Mouse (Mus musculus): ENCODE results near the gene Nmu.
A peak's percentile ranks its signal among the peaks of the same experiment; 100 is the strongest.

Gene Nmu

GRCm38 (mm10) chr5:76308206-76308605 lies 55.4 kb downstream of the Nmu start:
- DNase-seq (ENCODE audit: low spot score): no peak

DNA sequence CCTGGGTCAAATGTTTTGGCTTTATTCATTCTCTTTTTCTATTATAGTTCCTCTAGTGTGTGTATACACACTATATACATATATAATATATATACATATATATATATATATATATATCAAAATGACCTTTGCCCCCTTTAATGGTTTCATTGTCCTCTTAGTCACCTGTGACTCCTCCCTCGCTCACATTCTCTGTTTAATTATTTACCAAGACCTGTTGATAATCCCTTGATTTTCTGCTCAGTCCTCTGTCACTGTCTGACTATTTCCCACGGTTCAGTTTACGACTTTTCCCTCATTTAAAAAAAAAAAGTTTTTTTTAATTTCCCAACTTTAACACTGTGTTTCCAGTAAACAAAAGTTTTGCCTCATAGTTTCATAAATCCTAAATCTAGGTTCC lies 57.3 kb downstream of the Nmu start:
- DNase-seq (ENCODE audit: low spot score): no peak

- DNase-seq (ENCODE audit: low spot score): peak; percentile 50
Measured at GRCm38 (mm10) chr5:76305616-76306015, 58.0 kb downstream of the Nmu start.

DNA sequence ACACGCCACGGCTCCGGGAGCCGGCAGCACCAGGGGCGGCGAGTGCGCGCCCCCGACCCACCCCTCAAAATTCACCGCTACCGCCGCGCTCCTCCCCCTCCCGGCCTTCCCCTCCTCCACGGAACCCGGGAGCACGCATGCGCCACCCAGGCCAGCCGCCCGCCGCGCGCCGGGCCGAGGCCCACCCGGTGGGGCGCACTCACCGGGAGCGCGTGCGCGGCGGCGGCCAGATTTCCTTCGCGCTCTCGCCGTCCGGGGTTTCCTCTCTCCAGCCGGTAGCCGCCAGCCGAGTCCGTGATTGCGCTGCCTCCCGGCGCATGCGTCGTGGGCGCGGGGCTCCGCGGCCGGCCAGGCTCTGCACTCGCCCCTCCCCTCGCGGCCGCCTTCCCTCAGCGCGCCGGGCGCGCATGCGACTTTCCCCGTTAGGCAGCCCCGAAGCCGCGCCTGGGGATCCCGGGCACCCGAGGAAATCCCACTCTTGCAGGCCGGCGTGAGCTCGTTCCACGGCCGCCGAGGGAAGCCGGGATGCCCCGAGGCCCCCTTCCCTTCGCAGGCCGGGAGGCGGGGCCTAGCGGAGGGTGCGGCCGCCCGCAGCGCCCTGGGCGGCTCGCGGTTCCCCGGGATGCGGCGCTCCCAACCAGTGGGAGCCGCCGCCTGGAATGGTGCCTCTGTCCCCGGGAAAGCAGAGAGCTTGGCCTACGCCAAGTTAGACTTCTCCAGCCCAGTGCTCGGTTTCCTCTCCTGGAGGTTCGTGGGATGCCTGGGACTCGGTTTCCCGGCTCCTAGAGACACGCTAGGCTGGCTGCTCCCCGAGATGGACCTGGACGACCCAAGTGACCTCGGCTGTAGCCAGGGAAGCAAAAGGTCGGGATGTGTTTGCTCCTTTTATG lies 58.9 kb downstream of the Nmu start, which contains the start of gene Clock:
TSS of gene Clock (minus strand) at position 341 of the 890 bp plus-strand sequence.
- DNase-seq (ENCODE audit: low spot score): peak; percentile 91

GRCm38 (mm10) chr5:76303745-76304451 lies 59.7 kb downstream of the Nmu start:
- peak; percentile 82 for DNase-seq (ENCODE audit: low spot score)

DNA sequence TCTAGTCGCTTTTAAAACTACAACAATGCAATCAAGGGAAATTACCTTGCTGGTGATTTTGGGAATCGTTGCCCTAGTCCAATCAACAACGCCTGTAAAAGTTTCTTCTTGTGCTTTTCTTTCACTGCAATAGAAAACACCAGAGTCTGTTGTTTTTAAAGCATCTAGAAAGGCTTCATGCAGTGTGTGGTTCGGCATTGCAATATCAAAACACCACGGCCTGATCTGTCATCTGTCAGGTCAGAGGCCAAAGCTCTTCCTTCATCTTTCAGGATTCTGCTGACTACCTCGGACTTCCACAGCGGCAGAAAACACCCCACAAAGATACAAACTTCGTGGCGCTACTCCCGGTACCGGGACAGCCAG lies 60.2 kb downstream of the Nmu start:
- DNase-seq (ENCODE audit: low spot score): no peak

DNA sequence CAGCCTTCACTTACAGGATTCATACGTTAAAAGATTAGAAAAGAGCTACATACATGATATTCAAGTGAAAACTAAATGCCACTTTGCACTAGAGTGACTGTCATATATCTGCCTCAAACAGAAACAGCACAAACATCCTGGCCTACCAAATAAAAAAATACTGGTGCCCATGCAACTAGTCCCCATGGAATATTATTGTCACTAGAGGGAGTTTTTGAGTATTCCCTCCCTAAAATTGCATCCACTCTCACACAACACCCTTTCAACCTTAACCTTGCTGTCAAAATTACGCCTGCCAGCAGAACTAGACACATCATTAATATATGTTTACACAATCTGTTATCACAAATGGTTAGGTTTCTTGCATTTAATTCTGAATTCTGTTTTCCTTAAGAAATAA lies 61.6 kb downstream of the Nmu start:
- DNase-seq (ENCODE audit: low spot score): no peak

DNA sequence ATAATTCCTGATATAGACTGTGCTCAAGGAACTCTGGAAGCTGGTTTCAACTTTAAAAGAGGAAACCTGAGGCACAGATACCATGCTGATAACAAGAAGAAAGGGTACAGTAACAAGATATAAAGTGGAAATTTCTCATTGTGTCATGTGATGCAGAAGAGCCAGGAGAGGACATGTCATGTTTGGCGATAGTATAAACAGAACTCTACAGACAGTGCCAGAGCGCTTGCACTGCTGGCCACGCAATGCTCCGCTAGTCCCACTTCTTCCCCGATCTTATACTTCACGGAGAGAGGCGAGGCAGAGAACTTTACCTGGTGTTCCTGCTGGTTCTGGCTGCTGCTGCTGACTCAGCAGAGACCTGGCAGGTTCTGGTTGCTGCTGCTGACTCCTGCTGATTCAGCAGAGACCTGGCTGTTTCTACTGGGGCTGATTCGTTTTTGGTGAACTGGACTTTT lies 74.3 kb downstream of the Nmu start:
- DNase-seq (ENCODE audit: low spot score): no peak

GRCm38 (mm10) chr5:76288256-76288655 lies 75.3 kb downstream of the Nmu start:
- no peak for DNase-seq (ENCODE audit: low spot score)

- no peak for DNase-seq (ENCODE audit: low spot score)
Measured at GRCm38 (mm10) chr5:76287062-76287461, 76.5 kb downstream of the Nmu start.

GRCm38 (mm10) chr5:76285699-76286098 lies 77.9 kb downstream of the Nmu start:
- DNase-seq (ENCODE audit: low spot score): no peak

GRCm38 (mm10) chr5:76283890-76284289 lies 79.7 kb downstream of the Nmu start:
- no peak for DNase-seq (ENCODE audit: low spot score)
